9 mouse cellular contexts compared by ENCODE assay signal in the genomic region with DNA sequence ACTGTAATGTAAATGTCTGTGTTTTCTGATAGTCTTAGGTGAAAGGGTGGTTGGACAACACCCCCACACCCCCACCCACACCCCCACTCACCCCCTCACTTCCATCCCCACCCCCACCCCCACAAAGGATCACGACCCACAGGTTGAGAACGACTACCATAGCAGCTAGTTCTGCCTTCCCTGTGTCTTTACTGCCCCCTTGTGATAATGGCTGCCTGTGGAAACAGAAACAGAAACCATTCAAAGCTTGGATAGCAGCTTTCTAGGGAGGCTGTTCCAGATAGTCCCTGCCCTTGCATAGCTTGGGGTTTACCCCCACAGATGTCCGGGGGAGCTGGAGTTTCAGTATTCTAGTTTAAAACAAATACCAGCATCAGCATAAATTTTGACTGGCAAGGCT. TPM values are rescaled to one million over a fixed set of nuclear protein-coding genes. Genes with fewer than 3 reads are reported as not detected.
DNase-seq lines count a peak whose midpoint lies in the region; ATAC-seq and TF ChIP-seq lines count a peak whose summit lies in the region.
"Had no signal": no experiment of that assay in that cellular context is flagged by ENCODE, and none has a peak within 500 bp of the region (broad histone marks: within the 10 kb centered on the region; RNA-seq: fewer than 3 reads in every experiment).

No protein-coding gene starts in this region.

- H3K36me3 ChIP-seq in G1E (replicated peaks), result no peaks in the 10 kb centered on the region
- peaks cover 2% of the 10 kb centered on the region; the same call in 1 of the 2 replicates for H3K36me3 ChIP-seq in small intestine, adult 2 months (ENCODE audit: control insufficient read depth, insufficient read depth, low read length)
- H3K36me3 ChIP-seq: embryonic facial prominence, embryonic 15.5 days had no signal

- H3K27me3 ChIP-seq in G1E (ENCODE audit: insufficient read depth, low read length), result no peaks in the 10 kb centered on the region
- no peaks in the 10 kb centered on the region for H3K27me3 ChIP-seq in small intestine, adult 2 months (ENCODE audit: control insufficient read depth, insufficient read depth, low read length)
- H3K27me3 ChIP-seq: embryonic facial prominence, embryonic 15.5 days had no signal

- intact Hi-C loops in left cerebral cortex, postnatal 25 days (cut with DNase I), result loop anchor here (5.0 kb wide), 2 partner anchors 566 to 686 kb away; no protein-coding TSS in a partner anchor

- DNase-seq in left cerebral cortex, adult 18-20 months (ENCODE audit: low spot score in 2 of 2), result peak; percentile 28 to 36
- DNase-seq in left cerebral cortex, adult 8-10 months (ENCODE audit: low spot score in 2 of 2), result no peak
- peak; percentile 6 for DNase-seq in G1E (ENCODE audit: low spot score)
- DNase-seq in brain, adult 2 months (ENCODE audit: low read depth, low spot score), result peak; percentile 79
- DNase-seq in left cerebral cortex, postnatal 25 days (ENCODE audit: low spot score in 2 of 2), result peak; percentile 36 to 57
- DNase-seq in yolk sac, embryonic 10.5 days (ENCODE audit: low spot score), result no peak

- TF ChIP-seq POLR2A in embryonic fibroblast, embryonic 13.5 days (IDR thresholded peaks at IDR 0.05; ENCODE audit: low read depth, low read length), result no peak
- TF ChIP-seq POLR2A in small intestine, adult 2 months (IDR thresholded peaks at IDR 0.05; ENCODE audit: low read depth, low read length), result no peak

- WGBS in small intestine, adult 2 months, result 2% methylated on average over 3 of the region's 3 CpGs

- H3K4me3 ChIP-seq in G1E (ENCODE audit: low read depth, low read length), result no peak overlapping the region
- no peak overlapping the region for H3K4me3 ChIP-seq in embryonic fibroblast, embryonic 13.5 days (ENCODE audit: insufficient read depth, low read length)
- no peak overlapping the region for H3K4me3 ChIP-seq in small intestine, adult 2 months (ENCODE audit: low read depth, low read length)
- H3K4me3 ChIP-seq: embryonic facial prominence, embryonic 15.5 days had no signal

- H3K9me3 ChIP-seq in G1E (replicated peaks), result no peaks in the 10 kb centered on the region
- H3K9me3 ChIP-seq: embryonic facial prominence, embryonic 15.5 days had no signal

- no peak for ATAC-seq in G1E (ENCODE audit: extremely low read depth, insufficient number of reproducible peaks, low FRiP score, poor library complexity, severe bottlenecking)

- H3K4me1 ChIP-seq in G1E (ENCODE audit: insufficient read depth, low read depth, low read length), result no peaks in the 10 kb centered on the region
- H3K4me1 ChIP-seq in embryonic fibroblast, embryonic 13.5 days (ENCODE audit: control insufficient read depth, insufficient read depth, low read length), result no peaks in the 10 kb centered on the region; the same call in 1 of the 2 replicates
- peaks cover 27% of the 10 kb centered on the region; the same call in 1 of the 2 replicates for H3K4me1 ChIP-seq in small intestine, adult 2 months (ENCODE audit: control insufficient read depth, insufficient read depth, insufficient read length, low read length)

- no peak overlapping the region for H3K27ac ChIP-seq in embryonic fibroblast, embryonic 13.5 days (ENCODE audit: insufficient read depth, low read length)
- H3K27ac ChIP-seq in small intestine, adult 2 months (ENCODE audit: insufficient read depth, low read depth, low read length), result no peak overlapping the region
- H3K27ac ChIP-seq: embryonic facial prominence, embryonic 15.5 days had no signal

- TF ChIP-seq CTCF in G1E (IDR thresholded peaks at IDR 0.05; ENCODE audit: low read depth, low read length), result no peak
- peak; percentile 42; the same call in 1 of the 2 replicates for TF ChIP-seq CTCF in embryonic fibroblast, embryonic 13.5 days (IDR thresholded peaks at IDR 0.05; ENCODE audit: borderline replicate concordance, insufficient read depth, low read length)
- peak; percentile 37; the same call in 1 of the 2 replicates for TF ChIP-seq CTCF in small intestine, adult 2 months (IDR thresholded peaks at IDR 0.05; ENCODE audit: extremely low read depth, insufficient read length, insufficient replicate concordance, low read depth, low read length)

RNA-seq across cellular contexts. Expression of a gene that starts 3.0 kb away (rescaled TPM):
- total RNA-seq in left cerebral cortex, adult 18-20 months (2021), result under 1 TPM; 0.14 TPM
- under 1 TPM in 1 of 4 experiments, not detected in 3; 0.16 TPM for total RNA-seq in left cerebral cortex, adult 8-10 months (2022)
- total RNA-seq in G1E (2014; fragmentation: Nextera tagmentation), result not detected in 2 replicates
- total RNA-seq in G1E (2017), result 0.11 TPM in 1 of 2 replicates, not detected in the other
- not detected in 2 replicates for polyA plus RNA-seq in G1E (2012)
- not detected in 2 replicates for polyA plus RNA-seq in embryonic fibroblast, embryonic 13.5 days (2011; ENCODE audit: insufficient read length, low read depth, missing spikeins)
- total RNA-seq in left cerebral cortex, postnatal 25 days (2021), result under 1 TPM; 0.14 to 0.21 TPM
- polyA plus RNA-seq in small intestine, adult 2 months (2012; rRNA removed), result 5.1 and 22.8 TPM in 2 replicates

RNA-seq across cellular contexts. Expression of a gene that starts 56.8 kb away (rescaled TPM):
- total RNA-seq in left cerebral cortex, adult 18-20 months (2021), result 10 to 100 TPM; 43.3 to 44.8 TPM
- 10 to 100 TPM; 37.9 to 43.1 (median 39.6) TPM for total RNA-seq in left cerebral cortex, adult 8-10 months (2022)
- total RNA-seq in G1E (2014; fragmentation: Nextera tagmentation), result 14.0 and 14.3 TPM in 2 replicates
- total RNA-seq in G1E (2017), result 14.4 and 18.8 TPM in 2 replicates
- 12.8 and 15.2 TPM in 2 replicates for polyA plus RNA-seq in G1E (2012)
- 25.7 and 37.9 TPM in 2 replicates for polyA plus RNA-seq in embryonic fibroblast, embryonic 13.5 days (2011; ENCODE audit: insufficient read length, low read depth, missing spikeins)
- 10 to 100 TPM; 45.2 to 50.0 TPM for total RNA-seq in left cerebral cortex, postnatal 25 days (2021)
- 134 and 169 TPM in 2 replicates for polyA plus RNA-seq in small intestine, adult 2 months (2012; rRNA removed)

Comparison
In these comparisons a context has a peak if more than half of its experiments do, and no peak if none do; other contexts are left out.
1. DNase-seq: peak in left cerebral cortex, adult 18-20 months (2 of 2), G1E (single experiment), brain, adult 2 months (single experiment) and left cerebral cortex, postnatal 25 days (2 of 2); none in left cerebral cortex, adult 8-10 months (0 of 2) and yolk sac, embryonic 10.5 days (single experiment).